Mouse (Mus musculus): ENCODE measurements around the gene Cdon. TPM values are rescaled to one million over a fixed set of nuclear protein-coding genes. Genes with fewer than 3 reads are reported as not detected.
A peak's percentile ranks its signal among the peaks of the same experiment; 100 is the strongest.
"Not testable (repeated sequence)": the region's sequence is repeated elsewhere in the genome, so short reads cannot be mapped to it uniquely, and the experiment has no call there.

Gene Cdon
- polyA plus RNA-seq, 1 experiment from 2014 or later, result 35.9 TPM

DNA sequence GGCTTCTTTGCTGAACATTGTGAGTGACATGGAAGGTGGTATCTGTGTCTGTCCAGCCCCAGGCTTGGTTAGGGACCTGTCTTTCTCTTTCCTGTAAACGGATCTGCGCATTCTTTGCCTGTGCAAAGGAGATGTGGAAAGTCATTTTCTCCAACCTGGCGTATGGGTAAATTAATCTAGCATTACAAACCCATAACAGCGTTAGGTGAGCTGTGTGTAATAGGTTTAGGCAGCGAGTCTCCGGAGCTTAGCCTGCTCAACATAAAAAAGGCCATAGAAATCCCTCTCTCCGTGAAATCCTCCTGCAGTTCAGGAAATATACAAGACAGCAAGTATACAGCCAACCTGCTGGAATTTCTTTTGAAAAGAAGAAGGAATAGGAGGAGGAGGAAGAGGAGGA is 9.0 kb upstream of the Cdon start:
- 35% methylated on average over 7 of the region's 7 CpGs for WGBS
- Histone ChIP-seq H3K27me3 (no peaks in the 10 kb centered on the region), H3K36me3 (no peaks in the 10 kb centered on the region), H3K27ac (no peak overlapping the region), H3K9ac (no peak overlapping the region), H3K9me3 (no peaks in the 10 kb centered on the region), H3K4me2 (no peak overlapping the region), H3K4me1 (peaks cover 14% of the 10 kb centered on the region), H3K4me3 (no peak overlapping the region)
- ATAC-seq (ENCODE audit: insufficient number of reproducible peaks, low FRiP score, low TSS enrichment, low read depth), result no peak

DNA sequence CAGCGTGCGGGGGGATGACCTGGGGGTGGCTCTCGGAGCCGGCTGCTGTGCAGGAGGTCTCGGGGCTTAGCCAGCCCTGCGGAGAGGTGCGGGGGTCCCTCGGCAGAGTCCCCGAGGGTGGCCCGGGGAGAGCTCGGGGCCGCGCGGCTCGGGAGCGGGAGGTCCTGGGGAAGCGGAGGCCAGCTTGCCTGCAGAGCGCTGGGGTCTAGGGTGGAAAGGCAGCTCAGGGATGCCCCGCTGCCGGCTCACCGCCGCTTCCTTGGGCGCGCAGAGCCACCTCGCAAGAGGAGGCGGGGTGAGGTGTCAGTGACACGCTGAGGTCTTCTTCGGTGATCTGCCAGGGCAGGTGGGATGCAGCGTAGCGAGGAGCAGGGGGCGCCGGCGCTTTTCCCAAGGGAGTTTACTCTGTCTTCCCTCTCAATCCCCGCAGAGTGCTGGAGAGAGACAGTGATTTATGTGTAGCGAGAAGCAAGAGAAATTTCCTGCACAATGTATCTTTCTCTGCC is 855 bp downstream of the Cdon start:
- H3K36me3 ChIP-seq, result no peaks in the 10 kb centered on the region
- peak overlapping the region; percentile 56 for H3K4me2 ChIP-seq
- peaks cover 7% of the 10 kb centered on the region for H3K4me1 ChIP-seq
- peak overlapping the region; percentile 97 for H3K9ac ChIP-seq
- no peaks in the 10 kb centered on the region for H3K9me3 ChIP-seq
- peak overlapping the region; percentile 98 for H3K27ac ChIP-seq
- H3K27me3 ChIP-seq, result no peaks in the 10 kb centered on the region
- peak overlapping the region; percentile 83 for H3K4me3 ChIP-seq
- 0% methylated on average over 34 of the region's 35 CpGs for WGBS
- no peak; the same call in 1 of the 2 replicates for ATAC-seq (ENCODE audit: insufficient number of reproducible peaks, low FRiP score, low TSS enrichment, low read depth)

DNA sequence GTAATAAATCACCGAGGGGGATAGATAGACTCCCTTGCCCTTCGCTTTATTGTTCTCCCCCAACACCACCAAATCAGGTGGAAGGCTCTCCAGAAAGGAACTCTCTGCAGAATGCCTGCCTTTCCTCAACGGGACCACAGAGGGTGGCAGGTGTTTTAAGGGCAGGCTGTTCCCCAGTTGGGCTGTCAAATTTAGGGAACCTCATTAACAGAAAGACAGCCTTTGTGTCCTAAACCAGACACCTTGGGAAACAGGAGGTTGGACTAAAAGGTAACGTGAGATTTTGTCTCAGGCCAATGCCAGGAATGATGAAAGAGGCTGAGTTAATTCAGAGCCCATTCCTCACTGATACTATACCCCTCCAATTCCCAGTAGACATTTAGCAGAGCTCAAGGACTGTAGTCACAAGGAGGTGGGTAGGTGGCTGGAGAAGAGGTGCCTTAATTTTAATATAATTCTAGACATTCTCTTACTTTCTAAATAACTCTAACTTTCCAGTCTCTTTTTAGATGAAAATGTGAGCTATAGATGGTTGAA is 1.5 kb downstream of the Cdon start:
- Histone ChIP-seq H3K9ac (peak overlapping the region; percentile 97), H3K9me3 (no peaks in the 10 kb centered on the region), H3K27me3 (no peaks in the 10 kb centered on the region), H3K27ac (peak overlapping the region; percentile 98), H3K4me1 (peaks cover 9% of the 10 kb centered on the region), H3K36me3 (no peaks in the 10 kb centered on the region), H3K4me3 (peak overlapping the region; percentile 83), H3K4me2 (peak overlapping the region; percentile 56)
- no peak for ATAC-seq (ENCODE audit: insufficient number of reproducible peaks, low FRiP score, low TSS enrichment, low read depth)
- 3% methylated on average over 4 of the region's 4 CpGs for WGBS

DNA sequence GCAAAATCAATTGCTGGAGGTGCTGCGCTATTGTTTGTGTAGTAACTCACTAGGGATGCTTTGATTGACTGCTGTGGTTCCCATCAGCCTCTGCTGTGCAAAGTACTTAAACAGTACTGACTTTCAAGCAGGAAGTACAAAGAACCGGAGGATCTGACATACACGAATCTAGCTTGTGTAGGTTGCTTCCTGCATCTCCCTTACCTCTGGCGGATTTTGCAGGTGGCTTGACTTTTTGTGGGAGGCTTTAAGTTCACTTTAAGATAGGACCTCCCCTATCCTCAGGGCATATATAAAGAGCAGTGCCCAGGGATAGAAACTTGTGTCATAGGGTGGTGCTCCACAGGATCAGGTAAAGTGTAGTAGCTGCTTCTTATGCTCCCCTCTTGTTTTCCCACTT is 2.3 kb downstream of the Cdon start:
- no peaks in the 10 kb centered on the region for H3K27me3 ChIP-seq
- peak overlapping the region; percentile 83 for H3K4me3 ChIP-seq
- peak overlapping the region; percentile 98 for H3K27ac ChIP-seq
- ATAC-seq (ENCODE audit: insufficient number of reproducible peaks, low FRiP score, low TSS enrichment, low read depth), result no peak
- peaks cover 17% of the 10 kb centered on the region for H3K4me1 ChIP-seq
- H3K9ac ChIP-seq, result 0 out of 2 replicates have a peak overlapping the region, but pooled peaks have one; percentile 14
- peak overlapping the region; percentile 56 for H3K4me2 ChIP-seq
- H3K9me3 ChIP-seq, result no peaks in the 10 kb centered on the region
- no peaks in the 10 kb centered on the region for H3K36me3 ChIP-seq
- 7% methylated on average over 4 of the region's 4 CpGs for WGBS

DNA sequence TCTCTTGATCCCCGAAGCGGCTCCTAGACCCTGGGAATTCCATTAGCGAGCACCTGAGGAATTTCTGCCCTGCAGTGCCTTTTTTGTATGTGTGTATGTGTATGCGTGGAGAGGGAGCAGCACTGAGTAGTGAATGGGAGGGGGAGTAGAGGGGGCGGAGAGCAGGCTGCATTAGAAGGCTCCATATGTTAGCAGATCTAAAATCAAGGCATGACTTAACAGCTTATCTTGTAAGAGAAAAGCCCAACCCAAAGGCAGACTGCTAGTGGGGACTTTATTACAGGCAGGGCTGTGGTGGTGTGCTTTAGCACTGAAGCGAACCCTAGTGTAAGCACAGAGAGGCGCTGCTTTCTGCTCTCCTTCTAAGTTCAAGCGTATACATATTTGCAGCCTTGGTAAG is 3.7 kb downstream of the Cdon start:
- H3K9me3 ChIP-seq, result no peaks in the 10 kb centered on the region
- H3K27ac ChIP-seq, result peak overlapping the region; percentile 91
- WGBS, result 4% methylated on average over 8 of the region's 8 CpGs
- H3K4me2 ChIP-seq, result peak overlapping the region; percentile 47
- H3K9ac ChIP-seq, result peak overlapping the region; percentile 51
- ATAC-seq (ENCODE audit: insufficient number of reproducible peaks, low FRiP score, low TSS enrichment, low read depth), result peak; percentile 69
- H3K27me3 ChIP-seq, result no peaks in the 10 kb centered on the region
- H3K4me1 ChIP-seq, result peaks cover 23% of the 10 kb centered on the region
- peak overlapping the region; percentile 44 for H3K4me3 ChIP-seq
- H3K36me3 ChIP-seq, result peaks cover 3% of the 10 kb centered on the region; the same call in 1 of the 2 replicates

DNA sequence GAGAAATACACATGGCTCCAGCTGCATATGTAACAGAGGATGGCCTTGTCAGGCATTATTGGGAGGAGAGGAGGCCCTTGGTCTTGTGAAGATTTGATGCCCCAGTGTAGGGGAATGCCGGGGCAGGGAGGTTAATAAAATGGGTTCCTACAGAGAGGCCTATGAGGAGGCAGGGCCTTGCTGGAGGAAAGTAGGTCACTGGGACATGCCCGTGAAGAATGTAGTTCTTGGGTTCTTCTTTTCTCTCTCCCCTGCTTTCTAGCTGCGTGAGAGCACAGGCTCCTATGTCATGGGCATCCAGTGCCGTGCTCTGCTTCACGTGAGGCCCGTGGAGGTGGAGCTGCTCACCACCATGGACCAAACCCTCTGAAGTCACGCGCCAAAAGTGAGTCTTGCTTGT is 9.5 kb downstream of the Cdon start:
- no peak for ATAC-seq (ENCODE audit: insufficient number of reproducible peaks, low FRiP score, low TSS enrichment, low read depth)
- Histone ChIP-seq H3K4me2 (0 out of 2 replicates have a peak overlapping the region, but pooled peaks have one; percentile 20), H3K36me3 (peaks cover 4% of the 10 kb centered on the region; the same call in 1 of the 2 replicates), H3K9ac (no peak overlapping the region), H3K4me3 (no peak overlapping the region), H3K9me3 (no peaks in the 10 kb centered on the region), H3K4me1 (peaks cover 60% of the 10 kb centered on the region), H3K27ac (peak overlapping the region; percentile 47; the same call in 1 of the 2 replicates), H3K27me3 (no peaks in the 10 kb centered on the region)
- 61% methylated on average over 8 of the region's 8 CpGs for WGBS

DNA sequence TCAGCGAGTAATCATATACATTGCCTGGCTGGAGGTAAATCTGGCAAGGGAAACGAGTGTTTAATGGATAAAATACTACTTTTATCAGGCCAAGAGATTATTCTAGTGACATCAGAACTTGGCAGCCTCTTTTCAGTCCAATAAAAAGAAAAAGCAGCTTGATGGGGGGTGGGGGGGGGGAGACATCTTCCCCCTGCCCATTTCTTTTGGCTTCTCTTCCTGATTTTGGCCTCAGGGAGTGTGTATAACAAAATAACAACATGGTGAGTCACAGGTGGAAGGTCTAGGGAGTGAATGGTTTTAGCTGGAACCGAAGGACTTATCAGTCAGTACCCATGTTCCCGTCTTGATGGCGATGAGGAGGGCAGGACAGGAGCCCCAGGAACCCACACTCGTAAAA is 10.5 kb downstream of the Cdon start:
- no peak for ATAC-seq (ENCODE audit: insufficient number of reproducible peaks, low FRiP score, low TSS enrichment, low read depth)
- Histone ChIP-seq H3K36me3 (peaks cover 4% of the 10 kb centered on the region; the same call in 1 of the 2 replicates), H3K9ac (no peak overlapping the region), H3K9me3 (no peaks in the 10 kb centered on the region), H3K4me3 (no peak overlapping the region), H3K27ac (0 out of 2 replicates have a peak overlapping the region, but pooled peaks have one; percentile 11), H3K4me1 (peaks cover 63% of the 10 kb centered on the region), H3K27me3 (no peaks in the 10 kb centered on the region), H3K4me2 (peak overlapping the region; percentile 20; the same call in 1 of the 2 replicates)
- 48% methylated on average over 6 of the region's 6 CpGs for WGBS

DNA sequence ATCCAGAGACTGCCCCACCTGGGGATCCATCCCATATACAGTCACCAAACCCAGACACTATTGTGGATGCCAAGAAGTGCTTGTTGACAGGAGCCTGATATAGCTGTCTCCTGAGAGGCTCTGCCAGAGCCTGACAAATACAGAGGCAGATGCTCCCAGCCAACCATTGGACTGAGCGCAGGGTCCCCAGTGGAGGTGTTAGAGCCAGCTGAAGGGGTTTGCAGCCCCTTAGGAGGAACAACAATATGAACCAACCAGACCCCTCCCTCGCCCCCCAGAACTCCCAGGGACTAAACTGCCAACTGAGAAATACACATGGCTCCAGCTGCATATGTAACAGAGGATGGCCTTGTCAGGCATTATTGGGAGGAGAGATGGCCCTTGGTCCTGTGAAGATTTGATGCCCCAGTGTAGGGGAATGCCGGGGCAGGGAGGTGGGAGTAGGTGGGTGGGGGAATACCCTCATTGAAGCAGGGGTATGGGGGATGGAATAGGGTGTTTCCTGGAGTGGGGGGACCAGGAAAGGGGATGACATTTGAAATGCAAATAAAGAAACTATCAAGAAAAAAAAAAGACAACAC is 11.9 kb downstream of the Cdon start:
- H3K36me3 ChIP-seq; H3K27ac ChIP-seq; H3K4me2 ChIP-seq; H3K9me3 ChIP-seq; H3K27me3 ChIP-seq; H3K9ac ChIP-seq; H3K4me3 ChIP-seq; ATAC-seq (ENCODE audit: insufficient number of reproducible peaks, low FRiP score, low TSS enrichment, low read depth): not testable (repeated sequence)
- 78% methylated on average over 3 of the region's 3 CpGs for WGBS
- H3K4me1 ChIP-seq, result peaks cover 63% of the 10 kb centered on the region

DNA sequence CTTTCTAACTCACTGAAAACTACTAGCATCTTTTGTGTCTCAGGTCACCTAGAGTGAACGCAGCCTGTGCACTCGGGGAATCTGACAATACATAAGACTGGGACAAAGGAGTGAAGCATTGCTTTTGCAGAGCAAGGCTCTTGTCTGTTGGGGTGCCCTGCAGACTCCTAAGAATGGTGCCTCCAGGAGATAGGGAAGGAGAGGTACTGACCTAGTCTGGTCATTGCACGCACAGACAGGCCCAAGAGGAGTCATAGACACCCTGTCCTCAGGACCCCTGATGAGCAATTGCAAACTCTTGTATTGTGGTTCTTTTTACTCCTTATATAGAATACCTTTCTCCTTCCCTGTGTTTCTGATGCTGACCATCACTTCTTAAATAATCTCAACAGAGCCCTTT is 13.4 kb downstream of the Cdon start:
- no peak overlapping the region for H3K27ac ChIP-seq
- no peaks in the 10 kb centered on the region for H3K27me3 ChIP-seq
- WGBS, result 64% methylated on average over 3 of the region's 3 CpGs
- H3K4me1 ChIP-seq, result peaks cover 65% of the 10 kb centered on the region
- no peaks in the 10 kb centered on the region for H3K9me3 ChIP-seq
- no peak overlapping the region for H3K4me2 ChIP-seq
- H3K9ac ChIP-seq, result no peak overlapping the region
- ATAC-seq (ENCODE audit: insufficient number of reproducible peaks, low FRiP score, low TSS enrichment, low read depth), result no peak
- H3K36me3 ChIP-seq, result peaks cover 4% of the 10 kb centered on the region; the same call in 1 of the 2 replicates
- H3K4me3 ChIP-seq, result no peak overlapping the region

DNA sequence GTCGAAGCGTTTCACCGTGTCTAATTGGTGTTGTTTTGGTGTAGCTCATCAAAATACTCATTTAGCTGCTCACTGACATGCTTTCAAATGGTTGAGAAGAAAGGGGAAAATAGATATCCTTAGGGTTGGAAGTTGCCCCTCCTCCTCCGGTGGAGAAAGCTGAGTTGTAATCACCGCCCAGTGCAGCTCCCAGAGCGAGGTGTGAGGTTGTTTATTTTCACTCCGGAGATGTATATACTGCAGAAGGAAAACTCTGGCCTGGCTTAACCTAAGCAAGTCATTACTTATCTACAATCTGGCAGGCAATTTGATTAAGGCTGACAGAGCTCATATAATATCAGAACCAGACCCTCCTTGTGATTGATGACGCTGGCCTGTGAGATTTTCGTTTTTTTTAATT is 14.6 kb downstream of the Cdon start:
- no peak for ATAC-seq (ENCODE audit: insufficient number of reproducible peaks, low FRiP score, low TSS enrichment, low read depth)
- Histone ChIP-seq H3K4me1 (peaks cover 58% of the 10 kb centered on the region), H3K4me2 (peak overlapping the region; percentile 17; the same call in 1 of the 2 replicates)

DNA sequence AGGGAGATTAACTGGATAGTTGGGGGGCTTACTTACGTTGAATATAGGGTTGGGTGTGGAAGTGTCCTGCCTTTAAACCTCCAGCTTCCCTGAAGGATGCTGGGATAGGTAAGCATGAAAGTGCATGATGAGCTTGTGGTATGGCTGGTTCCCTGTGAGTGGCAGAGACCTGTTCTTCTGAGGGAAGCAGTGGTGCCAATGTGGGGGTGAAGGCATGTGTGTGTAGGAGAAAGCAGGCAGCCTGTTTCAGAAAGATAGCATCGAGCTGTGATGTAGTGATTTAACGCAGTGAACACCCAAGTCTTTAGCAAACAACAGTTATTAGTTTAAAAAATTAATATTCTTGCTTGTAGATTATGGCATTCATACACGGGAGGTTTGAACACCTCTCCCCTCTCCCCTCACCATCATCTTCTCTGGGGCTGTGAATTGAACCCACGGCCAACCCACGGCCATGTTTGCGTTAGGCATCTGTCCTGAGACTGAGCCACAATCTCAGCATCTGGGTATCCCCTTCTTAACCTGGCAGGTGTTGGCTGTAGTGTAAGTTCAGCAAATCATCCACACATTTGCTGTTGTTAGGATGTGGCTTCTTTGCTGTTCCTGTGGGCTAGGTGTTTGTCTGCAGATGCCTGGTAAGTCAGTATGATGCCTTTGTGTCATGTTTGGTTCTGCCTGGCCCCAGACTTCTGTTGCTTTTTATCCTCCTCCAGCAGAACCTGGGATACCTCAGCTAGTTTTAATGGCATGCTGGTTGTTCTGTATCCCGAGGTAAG is 17.5 kb downstream of the Cdon start:
- Histone ChIP-seq H3K9me3 (no peaks in the 10 kb centered on the region), H3K4me2 (no peak overlapping the region), H3K27me3 (no peaks in the 10 kb centered on the region), H3K4me1 (peaks cover 53% of the 10 kb centered on the region), H3K9ac (no peak overlapping the region), H3K4me3 (no peak overlapping the region), H3K27ac (no peak overlapping the region), H3K36me3 (no peaks in the 10 kb centered on the region)
- ATAC-seq (ENCODE audit: insufficient number of reproducible peaks, low FRiP score, low TSS enrichment, low read depth), result no peak
- 62% methylated on average over 8 of the region's 8 CpGs for WGBS

More for the DNA sequence above, 14.6 kb downstream of the Cdon start:
- no peak overlapping the region for H3K27ac ChIP-seq
- WGBS, result 22% methylated on average over 9 of the region's 9 CpGs
- no peaks in the 10 kb centered on the region for H3K9me3 ChIP-seq
- H3K27me3 ChIP-seq, result no peaks in the 10 kb centered on the region
- H3K36me3 ChIP-seq, result no peaks in the 10 kb centered on the region
- no peak overlapping the region for H3K4me3 ChIP-seq
- no peak overlapping the region for H3K9ac ChIP-seq

DNA sequence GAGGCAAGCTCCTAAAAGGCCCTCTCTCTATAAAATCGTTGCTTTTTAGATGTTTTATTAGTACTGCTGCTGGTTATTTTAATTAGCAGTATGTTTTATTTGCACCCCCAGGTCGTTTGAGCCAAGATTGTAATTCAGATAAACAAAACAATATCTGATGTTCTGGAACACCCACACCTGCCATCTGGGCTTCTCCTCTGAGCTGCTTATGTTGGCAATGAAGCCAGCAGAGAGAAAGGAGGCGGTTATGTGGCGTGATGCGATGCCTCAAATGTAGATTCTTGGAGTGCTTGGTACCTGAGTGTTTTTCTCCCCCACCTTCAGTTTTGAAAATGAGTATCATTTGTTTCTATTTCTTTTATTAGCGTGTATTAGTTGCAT is 18.1 kb downstream of the Cdon start:
- Histone ChIP-seq H3K9ac (no peak overlapping the region), H3K4me3 (no peak overlapping the region), H3K36me3 (no peaks in the 10 kb centered on the region), H3K27ac (no peak overlapping the region), H3K27me3 (no peaks in the 10 kb centered on the region), H3K9me3 (no peaks in the 10 kb centered on the region), H3K4me2 (no peak overlapping the region), H3K4me1 (peaks cover 56% of the 10 kb centered on the region)
- no peak for ATAC-seq (ENCODE audit: insufficient number of reproducible peaks, low FRiP score, low TSS enrichment, low read depth)
- WGBS, result 43% methylated on average over 6 of the region's 6 CpGs

All from limb, embryonic 15.5 days (tissue).